Comparison of ENCODE assay signal across 10 mouse cellular contexts in genomic region chr3:55351281-55352052, GRCm38 (mm10).
A peak's percentile ranks its signal among the peaks of the same experiment; 100 is the strongest.
DNase-seq lines count a peak whose midpoint lies in the region; ATAC-seq and TF ChIP-seq lines count a peak whose summit lies in the region.
"Had no signal": no experiment of that assay in that cellular context is flagged by ENCODE, and none has a peak within 500 bp of the region (broad histone marks: within the 10 kb centered on the region; RNA-seq: fewer than 3 reads in every experiment).

No protein-coding gene starts in this region.

- no peaks in the 10 kb centered on the region for H3K27me3 ChIP-seq in hindbrain, embryonic 13.5 days
- no peaks in the 10 kb centered on the region for H3K27me3 ChIP-seq in midbrain, embryonic 14.5 days (ENCODE audit: control insufficient read depth, insufficient read depth, low read length)
- H3K27me3 ChIP-seq in liver, postnatal 0 days (ENCODE audit: insufficient read depth, low read length), result no peaks in the 10 kb centered on the region
- H3K27me3 ChIP-seq in liver, embryonic 11.5 days (replicated peaks; ENCODE audit: control insufficient read depth, insufficient read depth, low read length), result no peaks in the 10 kb centered on the region
- H3K27me3 ChIP-seq: limb, embryonic 13.5 days had no signal

- peaks cover 79% of the 10 kb centered on the region for H3K4me1 ChIP-seq in hindbrain, embryonic 13.5 days (replicated peaks)
- H3K4me1 ChIP-seq in midbrain, embryonic 14.5 days (ENCODE audit: control insufficient read depth, insufficient read depth, low read length), result peaks cover 79% of the 10 kb centered on the region
- no peaks in the 10 kb centered on the region for H3K4me1 ChIP-seq in liver, postnatal 0 days (ENCODE audit: insufficient read depth)
- no peaks in the 10 kb centered on the region for H3K4me1 ChIP-seq in liver, embryonic 11.5 days (replicated peaks; ENCODE audit: control insufficient read depth, insufficient read depth, low read length)

- H3K27ac ChIP-seq in hindbrain, embryonic 13.5 days, result peak overlapping the region; percentile 94
- H3K27ac ChIP-seq in midbrain, embryonic 14.5 days (replicated peaks; ENCODE audit: low read depth, low read length), result peak overlapping the region; percentile 92
- no peak overlapping the region for H3K27ac ChIP-seq in liver, postnatal 0 days (ENCODE audit: low read depth)
- no peak overlapping the region for H3K27ac ChIP-seq in liver, embryonic 11.5 days (ENCODE audit: low read depth, low read length)
- H3K27ac ChIP-seq: limb, embryonic 13.5 days had no signal

- intact Hi-C loops in gastrocnemius, postnatal 36 days (cut with DNase I), result no loop called here

- no peaks in the 10 kb centered on the region for H3K36me3 ChIP-seq in hindbrain, embryonic 13.5 days
- H3K36me3 ChIP-seq in midbrain, embryonic 14.5 days (ENCODE audit: control insufficient read depth, insufficient read depth, low read length), result no peaks in the 10 kb centered on the region; the same call in 1 of the 2 replicates
- no peaks in the 10 kb centered on the region for H3K36me3 ChIP-seq in liver, postnatal 0 days (replicated peaks; ENCODE audit: insufficient read depth, low read length)
- H3K36me3 ChIP-seq in liver, embryonic 11.5 days (ENCODE audit: control insufficient read depth, insufficient read depth, low read length), result no peaks in the 10 kb centered on the region
- H3K36me3 ChIP-seq: limb, embryonic 13.5 days had no signal

- WGBS in hindbrain, embryonic 13.5 days, result 50% methylated on average over 13 of the region's 13 CpGs
- WGBS in midbrain, embryonic 14.5 days, result 30% methylated on average over 13 of the region's 13 CpGs
- WGBS in liver, postnatal 0 days (ENCODE audit: insufficient replicate concordance), result 66% methylated on average over 13 of the region's 13 CpGs
- WGBS in liver, embryonic 11.5 days, result 63% methylated on average over 13 of the region's 13 CpGs

- no peak overlapping the region for H3K4me3 ChIP-seq in hindbrain, embryonic 13.5 days
- no peak overlapping the region for H3K4me3 ChIP-seq in midbrain, embryonic 14.5 days (replicated peaks; ENCODE audit: low read depth, low read length)
- no peak overlapping the region for H3K4me3 ChIP-seq in liver, postnatal 0 days (ENCODE audit: low read depth, low read length)
- H3K4me3 ChIP-seq in liver, embryonic 11.5 days (ENCODE audit: low read depth, low read length), result no peak overlapping the region
- H3K4me3 ChIP-seq: erythroblast, embryonic 14.5 days; limb, embryonic 13.5 days had no signal

- ATAC-seq in hindbrain, embryonic 13.5 days (ENCODE audit: low FRiP score), result peak; percentile 46
- ATAC-seq in midbrain, embryonic 14.5 days (ENCODE audit: low FRiP score, low TSS enrichment), result peak; percentile 78
- no peak for ATAC-seq in liver, postnatal 0 days
- no peak for ATAC-seq in liver, embryonic 11.5 days (replicated peaks; ENCODE audit: low FRiP score)

- peak overlapping the region; percentile 19 for H3K4me2 ChIP-seq in hindbrain, embryonic 13.5 days
- peak overlapping the region; percentile 32 for H3K4me2 ChIP-seq in midbrain, embryonic 14.5 days (ENCODE audit: low read length)
- H3K4me2 ChIP-seq in liver, postnatal 0 days (ENCODE audit: low read depth, low read length), result no peak overlapping the region
- no peak overlapping the region for H3K4me2 ChIP-seq in liver, embryonic 11.5 days
- H3K4me2 ChIP-seq: limb, embryonic 13.5 days had no signal

- H3K9me3 ChIP-seq in hindbrain, embryonic 13.5 days, result no peaks in the 10 kb centered on the region
- H3K9me3 ChIP-seq in midbrain, embryonic 14.5 days (ENCODE audit: control insufficient read depth, low read length), result no peaks in the 10 kb centered on the region
- no peaks in the 10 kb centered on the region for H3K9me3 ChIP-seq in liver, postnatal 0 days (ENCODE audit: low read length)
- no peaks in the 10 kb centered on the region for H3K9me3 ChIP-seq in liver, embryonic 11.5 days (ENCODE audit: control insufficient read depth, low read length)
- H3K9me3 ChIP-seq: limb, embryonic 13.5 days had no signal

- DNase-seq in testis, postnatal 10 days (ENCODE audit: low spot score), result peak; percentile 23
- no peak for DNase-seq in testis, postnatal 14 days (ENCODE audit: low spot score)
- peak; percentile 87 for DNase-seq in midbrain, embryonic 14.5 days
- DNase-seq in liver, postnatal 0 days, result no peak
- DNase-seq in liver, embryonic 11.5 days (ENCODE audit: low spot score), result no peak
- no peak for DNase-seq in gastrocnemius, postnatal 36 days
- no peak for DNase-seq in adrenal gland, adult 8-10 months

- TF ChIP-seq EP300 in liver, postnatal 0 days (IDR thresholded peaks at IDR 0.05; ENCODE audit: low read depth), result no peak

- TF ChIP-seq CTCF in liver, postnatal 0 days (IDR thresholded peaks at IDR 0.05; ENCODE audit: low read depth), result no peak

- H3K9ac ChIP-seq in hindbrain, embryonic 13.5 days, result peak overlapping the region; percentile 61
- H3K9ac ChIP-seq in midbrain, embryonic 14.5 days (replicated peaks; ENCODE audit: low read length), result no peak overlapping the region; the same call in 1 of the 2 replicates
- H3K9ac ChIP-seq in liver, postnatal 0 days (replicated peaks), result no peak overlapping the region
- H3K9ac ChIP-seq in liver, embryonic 11.5 days (ENCODE audit: low read depth, low read length), result no peak overlapping the region
- H3K9ac ChIP-seq: limb, embryonic 13.5 days had no signal

Comparison
In these comparisons a context has a peak if more than half of its experiments do, and no peak if none do; other contexts are left out.
1. DNase-seq: peak in testis, postnatal 10 days (single experiment) and midbrain, embryonic 14.5 days (single experiment); none in testis, postnatal 14 days (single experiment), liver, postnatal 0 days (single experiment), liver, embryonic 11.5 days (single experiment), gastrocnemius, postnatal 36 days (0 of 2) and adrenal gland, adult 8-10 months (single experiment).
2. ATAC-seq: peak in hindbrain, embryonic 13.5 days (single experiment) and midbrain, embryonic 14.5 days (single experiment); none in liver, postnatal 0 days (single experiment) and liver, embryonic 11.5 days (single experiment).
3. H3K27ac ChIP-seq: peak in hindbrain, embryonic 13.5 days (single experiment) and midbrain, embryonic 14.5 days (single experiment); none in liver, postnatal 0 days (single experiment) and liver, embryonic 11.5 days (single experiment).
4. H3K4me2 ChIP-seq: peak in hindbrain, embryonic 13.5 days (single experiment) and midbrain, embryonic 14.5 days (single experiment); none in liver, postnatal 0 days (single experiment) and liver, embryonic 11.5 days (single experiment).